Mouse (Mus musculus): ENCODE results near the gene Lrrc47. TPM values are rescaled to one million over a fixed set of nuclear protein-coding genes. Genes with fewer than 3 reads are reported as not detected.

Gene Lrrc47
- polyA plus RNA-seq (2016; fragmentation: Nextera tagmentation; extraction: Ambion mirVana): 36.0 and 36.8 TPM in 2 replicates

- Histone ChIP-seq H3K27me3 (no peaks in the 10 kb centered on the region), H3K9me3 (no peaks in the 10 kb centered on the region), H3K36me3 (peaks cover 30% of the 10 kb centered on the region), H3K4me3 (peak within 1 kb of the TSS; percentile 100), H3K4me2 (replicated peaks) (peak within 1 kb of the TSS; percentile 97), H3K27ac (peak within 1 kb of the TSS; percentile 50), H3K9ac (peak within 1 kb of the TSS; percentile 98), H3K4me1 (peaks cover 17% of the 10 kb centered on the region)
- WGBS: under 1% methylated on average over 56 of the region's 59 CpGs
- peak; percentile 87 for ATAC-seq (ENCODE audit: insufficient number of reproducible peaks, insufficient read depth, low FRiP score, low TSS enrichment)
Measured at GRCm38 (mm10) chr4:154011646-154012089, at the start of gene Lrrc47. Gene Lrrc47, plus strand, starts transcription at chr4:154011731.

GRCm38 (mm10) chr4:153962631-153963030 lies 48.9 kb upstream of the Lrrc47 start:
- Histone ChIP-seq H3K9ac (no peak overlapping the region), H3K27ac (no peak overlapping the region), H3K36me3 (peaks cover 75% of the 10 kb centered on the region), H3K4me3 (no peak overlapping the region), H3K4me1 (peaks cover 7% of the 10 kb centered on the region; the same call in 1 of the 2 replicates), H3K9me3 (no peaks in the 10 kb centered on the region), H3K27me3 (no peaks in the 10 kb centered on the region), H3K4me2 (replicated peaks) (no peak overlapping the region)
- ATAC-seq (ENCODE audit: insufficient number of reproducible peaks, insufficient read depth, low FRiP score, low TSS enrichment): no peak
- 78% methylated on average over 7 of the region's 7 CpGs for WGBS

GRCm38 (mm10) chr4:153966651-153967050 lies 44.9 kb upstream of the Lrrc47 start:
- Histone ChIP-seq H3K27me3 (no peaks in the 10 kb centered on the region), H3K4me2 (replicated peaks) (no peak overlapping the region), H3K4me1 (no peaks in the 10 kb centered on the region), H3K9me3 (no peaks in the 10 kb centered on the region), H3K27ac (no peak overlapping the region), H3K9ac (no peak overlapping the region), H3K4me3 (no peak overlapping the region), H3K36me3 (peaks cover 84% of the 10 kb centered on the region)
- WGBS: 82% methylated on average over 5 of the region's 5 CpGs
- no peak for ATAC-seq (ENCODE audit: insufficient number of reproducible peaks, insufficient read depth, low FRiP score, low TSS enrichment)

- Histone ChIP-seq H3K4me3 (no peak overlapping the region), H3K4me2 (replicated peaks) (no peak overlapping the region), H3K36me3 (peaks cover 76% of the 10 kb centered on the region), H3K27ac (no peak overlapping the region), H3K27me3 (no peaks in the 10 kb centered on the region), H3K9ac (no peak overlapping the region), H3K9me3 (no peaks in the 10 kb centered on the region), H3K4me1 (no peaks in the 10 kb centered on the region)
- ATAC-seq (ENCODE audit: insufficient number of reproducible peaks, insufficient read depth, low FRiP score, low TSS enrichment): no peak
- WGBS: 83% methylated on average over 2 of the region's 2 CpGs
Measured at GRCm38 (mm10) chr4:153967556-153967955, 44.0 kb upstream of the Lrrc47 start.

GRCm38 (mm10) chr4:153968063-153968462 lies 43.5 kb upstream of the Lrrc47 start:
- no peak overlapping the region for H3K9ac ChIP-seq
- H3K36me3 ChIP-seq: peaks cover 71% of the 10 kb centered on the region
- no peak overlapping the region for H3K27ac ChIP-seq
- no peaks in the 10 kb centered on the region for H3K27me3 ChIP-seq
- no peaks in the 10 kb centered on the region for H3K4me1 ChIP-seq
- ATAC-seq (ENCODE audit: insufficient number of reproducible peaks, insufficient read depth, low FRiP score, low TSS enrichment): no peak
- no peaks in the 10 kb centered on the region for H3K9me3 ChIP-seq
- WGBS: 72% methylated on average over 2 of the region's 2 CpGs
- no peak overlapping the region for H3K4me2 ChIP-seq (replicated peaks)
- H3K4me3 ChIP-seq: no peak overlapping the region

- Histone ChIP-seq H3K27ac (peak within 1 kb of the TSS; percentile 60), H3K9me3 (no peaks in the 10 kb centered on the region), H3K27me3 (no peaks in the 10 kb centered on the region), H3K36me3 (peaks cover 32% of the 10 kb centered on the region), H3K4me1 (peaks cover 14% of the 10 kb centered on the region), H3K4me3 (peak within 1 kb of the TSS; percentile 95), H3K4me2 (replicated peaks) (peak within 1 kb of the TSS; percentile 94), H3K9ac (peak within 1 kb of the TSS; percentile 89)
- ATAC-seq (ENCODE audit: insufficient number of reproducible peaks, insufficient read depth, low FRiP score, low TSS enrichment): peak; percentile 95
- WGBS: 2% methylated on average over 68 of the region's 68 CpGs
Measured at GRCm38 (mm10) chr4:153974431-153975291, 36.9 kb upstream of the Lrrc47 start, which contains the start of the genes Dffb and Cep104. Gene Dffb, minus strand, starts transcription at chr4:153975126. Gene Cep104, plus strand, starts transcription at chr4:153975194.

- Histone ChIP-seq H3K27ac (peak overlapping the region; percentile 60), H3K9ac (peak overlapping the region; percentile 89), H3K4me3 (peak overlapping the region; percentile 95), H3K27me3 (no peaks in the 10 kb centered on the region), H3K4me2 (replicated peaks) (peak overlapping the region; percentile 94), H3K9me3 (no peaks in the 10 kb centered on the region), H3K4me1 (peaks cover 14% of the 10 kb centered on the region), H3K36me3 (peaks cover 32% of the 10 kb centered on the region)
- no peak; the same call in 1 of the 2 replicates for ATAC-seq (ENCODE audit: insufficient number of reproducible peaks, insufficient read depth, low FRiP score, low TSS enrichment)
- WGBS: under 1% methylated on average over 33 of the region's 33 CpGs
Measured at GRCm38 (mm10) chr4:153975292-153975662, 36.3 kb upstream of the Lrrc47 start.

GRCm38 (mm10) chr4:153975768-153976167 lies 35.8 kb upstream of the Lrrc47 start:
- Histone ChIP-seq H3K27ac (no peak overlapping the region), H3K4me2 (replicated peaks) (peak overlapping the region; percentile 94), H3K9me3 (no peaks in the 10 kb centered on the region), H3K27me3 (no peaks in the 10 kb centered on the region), H3K4me1 (peaks cover 14% of the 10 kb centered on the region), H3K4me3 (peak overlapping the region; percentile 95), H3K36me3 (peaks cover 33% of the 10 kb centered on the region), H3K9ac (peak overlapping the region; percentile 89)
- WGBS: 42% methylated on average over 6 of the region's 6 CpGs
- no peak for ATAC-seq (ENCODE audit: insufficient number of reproducible peaks, insufficient read depth, low FRiP score, low TSS enrichment)

GRCm38 (mm10) chr4:153979243-153979642 lies 32.3 kb upstream of the Lrrc47 start:
- Histone ChIP-seq H3K9me3 (no peaks in the 10 kb centered on the region), H3K4me1 (peaks cover 7% of the 10 kb centered on the region), H3K9ac (no peak overlapping the region), H3K27ac (no peak overlapping the region), H3K4me2 (replicated peaks) (no peak overlapping the region), H3K4me3 (no peak overlapping the region), H3K27me3 (no peaks in the 10 kb centered on the region), H3K36me3 (peaks cover 55% of the 10 kb centered on the region)
- ATAC-seq (ENCODE audit: insufficient number of reproducible peaks, insufficient read depth, low FRiP score, low TSS enrichment): no peak
- WGBS: 92% methylated on average over 10 of the region's 10 CpGs

GRCm38 (mm10) chr4:153980470-153980869 lies 31.1 kb upstream of the Lrrc47 start:
- 88% methylated on average over 11 of the region's 11 CpGs for WGBS
- peaks cover 7% of the 10 kb centered on the region for H3K4me1 ChIP-seq
- no peak overlapping the region for H3K9ac ChIP-seq
- ATAC-seq (ENCODE audit: insufficient number of reproducible peaks, insufficient read depth, low FRiP score, low TSS enrichment): no peak
- no peak overlapping the region for H3K4me3 ChIP-seq
- H3K27me3 ChIP-seq: no peaks in the 10 kb centered on the region
- H3K36me3 ChIP-seq: peaks cover 67% of the 10 kb centered on the region
- H3K27ac ChIP-seq: no peak overlapping the region
- H3K4me2 ChIP-seq (replicated peaks): no peak overlapping the region
- H3K9me3 ChIP-seq: no peaks in the 10 kb centered on the region

GRCm38 (mm10) chr4:153992715-153993114 lies 18.8 kb upstream of the Lrrc47 start:
- no peaks in the 10 kb centered on the region for H3K27me3 ChIP-seq
- no peaks in the 10 kb centered on the region for H3K9me3 ChIP-seq
- H3K4me2 ChIP-seq (replicated peaks): no peak overlapping the region
- H3K4me1 ChIP-seq: no peaks in the 10 kb centered on the region
- no peak overlapping the region for H3K4me3 ChIP-seq
- H3K36me3 ChIP-seq: peaks cover 91% of the 10 kb centered on the region
- WGBS: 92% methylated on average over 10 of the region's 10 CpGs
- H3K9ac ChIP-seq: no peak overlapping the region
- H3K27ac ChIP-seq: no peak overlapping the region
- ATAC-seq (ENCODE audit: insufficient number of reproducible peaks, insufficient read depth, low FRiP score, low TSS enrichment): no peak

- WGBS: 92% methylated on average over 8 of the region's 8 CpGs
- Histone ChIP-seq H3K4me1 (no peaks in the 10 kb centered on the region), H3K9me3 (no peaks in the 10 kb centered on the region), H3K4me2 (replicated peaks) (no peak overlapping the region), H3K9ac (no peak overlapping the region), H3K4me3 (no peak overlapping the region), H3K27ac (no peak overlapping the region), H3K27me3 (no peaks in the 10 kb centered on the region), H3K36me3 (peaks cover 91% of the 10 kb centered on the region)
- no peak for ATAC-seq (ENCODE audit: insufficient number of reproducible peaks, insufficient read depth, low FRiP score, low TSS enrichment)
Measured at GRCm38 (mm10) chr4:153993505-153993904, 18.0 kb upstream of the Lrrc47 start.

All from embryonic facial prominence, embryonic 12.5 days (tissue).